Mouse (Mus musculus) neural tube, embryonic 12.5 days (tissue): ENCODE results near the gene Tmem217. TPM values are rescaled to one million over a fixed set of nuclear protein-coding genes. Genes with fewer than 3 reads are reported as not detected.
A peak's percentile ranks its signal among the peaks of the same experiment; 100 is the strongest.

Experiments used
- ATAC-seq: fragments of 200-750 bp; cut with Nextera tagmentation; 2 replicates; pipeline ENCODE4 v1.8.0; 2017; ENCODE audit warnings: low read depth, mild to moderate bottlenecking, moderate TSS enrichment, moderate library complexity; ENCODE audit not compliant: low FRiP score
- H3K27ac ChIP-seq: fragments of 300-500 bp; sonication (generic); 2 replicates; pipeline ENCODE4 v1.5.1; 2016
- H3K27me3 ChIP-seq: fragments of 300-500 bp; sonication (generic); replicated peaks from 2 replicates; pipeline ENCODE4 v1.6.1; 2016; ENCODE audit warnings: mild to moderate bottlenecking
- H3K36me3 ChIP-seq: fragments of 300-500 bp; sonication (generic); 2 replicates; pipeline ENCODE4 v1.6.1; 2016; ENCODE audit warnings: mild to moderate bottlenecking
- H3K4me1 ChIP-seq: fragments of 300-500 bp; sonication (generic); 2 replicates; pipeline ENCODE4 v1.6.1; 2016
- H3K4me2 ChIP-seq: fragments of 300-500 bp; sonication (generic); replicated peaks from 2 replicates; pipeline ENCODE4 v1.6.1; 2016; ENCODE audit warnings: mild to moderate bottlenecking
- H3K4me3 ChIP-seq: fragments of 300-500 bp; sonication (generic); 2 replicates; pipeline ENCODE4 v1.5.1; 2016
- H3K9ac ChIP-seq: fragments of 300-500 bp; sonication (generic); 2 replicates; pipeline ENCODE4 v1.6.1; 2016; ENCODE audit warnings: mild to moderate bottlenecking
- H3K9me3 ChIP-seq: fragments of 300-500 bp; sonication (generic); 2 replicates; pipeline ENCODE4 v1.6.1; 2016; ENCODE audit warnings: mild to moderate bottlenecking
- WGBS: fragments of 180-500 bp; shearing (Covaris S2); methylation state at CpG from one replicate; pipeline ENCODE4 v1.1.7; 2016; 5-methylcytosine and 5-hydroxymethylcytosine counted together
- polyA plus RNA-seq: library from polyadenylated mRNA; unstranded; fragments of >200 nt; fragmentation: Nextera tagmentation; extraction: Ambion mirVana; gene quantifications from 2 replicates; pipeline ENCODE4 v1.2.1, GENCODE M21; 2016

Gene Tmem217
- polyA plus RNA-seq, 1 experiment from 2014 or later, result 1.2 TPM

DNA sequence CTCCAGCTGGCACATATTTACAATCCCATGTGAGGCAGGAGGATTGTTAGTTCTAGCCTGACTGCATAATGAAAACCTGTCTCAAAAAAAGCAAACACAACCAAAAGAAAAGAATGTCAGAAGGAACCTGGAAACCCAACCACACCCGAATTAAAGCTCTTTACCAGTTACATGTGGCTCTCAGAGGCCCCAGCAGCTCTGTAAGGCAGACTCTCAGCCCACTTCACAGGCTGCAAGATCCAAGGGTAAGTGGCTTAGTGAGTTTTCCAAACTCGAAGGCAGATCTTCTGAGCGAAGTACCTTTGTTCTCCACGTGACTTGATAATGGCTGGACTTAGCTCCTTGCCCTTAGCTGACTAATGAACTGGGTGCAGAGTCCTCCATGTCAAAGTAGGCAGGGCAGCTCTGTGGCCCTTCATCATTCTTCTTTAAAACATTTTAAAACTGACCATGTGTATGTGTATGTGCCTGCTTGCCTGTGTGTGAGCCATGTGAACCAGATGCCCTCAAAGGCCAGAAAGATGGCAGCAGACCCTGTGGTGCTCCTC lies 27.5 kb upstream of the Tmem217 start:
- H3K27me3 ChIP-seq, result no peaks in the 10 kb centered on the region
- no peaks in the 10 kb centered on the region for H3K9me3 ChIP-seq
- H3K4me1 ChIP-seq, result no peaks in the 10 kb centered on the region
- no peak overlapping the region for H3K27ac ChIP-seq
- no peak overlapping the region for H3K4me2 ChIP-seq
- ATAC-seq, result no peak
- no peak overlapping the region for H3K9ac ChIP-seq
- no peak overlapping the region for H3K4me3 ChIP-seq
- H3K36me3 ChIP-seq, result peaks cover 78% of the 10 kb centered on the region
- WGBS, result 92% methylated on average over 4 of the region's 4 CpGs

DNA sequence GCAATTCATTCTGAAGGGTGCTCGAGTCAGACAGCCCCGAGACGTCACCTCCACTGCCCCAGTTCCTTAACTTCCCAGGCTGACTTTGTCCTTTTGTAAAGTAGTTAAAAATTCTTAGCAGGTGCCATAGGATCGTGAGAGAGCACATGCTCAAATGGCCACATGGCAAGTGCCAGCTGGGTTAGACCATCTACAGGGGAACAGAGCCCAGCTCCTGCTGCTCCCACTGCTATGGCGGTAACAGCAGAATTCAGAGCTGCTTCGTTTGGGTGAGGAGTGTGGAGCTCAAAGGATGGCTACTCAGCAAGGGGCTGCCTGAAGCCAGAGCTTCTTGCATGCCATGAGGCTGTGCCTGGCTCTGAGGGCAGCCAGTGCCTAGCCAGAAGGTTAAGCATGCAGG lies 17.6 kb upstream of the Tmem217 start:
- ATAC-seq, result no peak
- Histone ChIP-seq H3K4me1 (no peaks in the 10 kb centered on the region), H3K4me2 (no peak overlapping the region), H3K4me3 (no peak overlapping the region), H3K9ac (no peak overlapping the region), H3K27me3 (no peaks in the 10 kb centered on the region), H3K36me3 (peaks cover 64% of the 10 kb centered on the region), H3K9me3 (no peaks in the 10 kb centered on the region), H3K27ac (no peak overlapping the region)
- 89% methylated on average over 6 of the region's 6 CpGs for WGBS

DNA sequence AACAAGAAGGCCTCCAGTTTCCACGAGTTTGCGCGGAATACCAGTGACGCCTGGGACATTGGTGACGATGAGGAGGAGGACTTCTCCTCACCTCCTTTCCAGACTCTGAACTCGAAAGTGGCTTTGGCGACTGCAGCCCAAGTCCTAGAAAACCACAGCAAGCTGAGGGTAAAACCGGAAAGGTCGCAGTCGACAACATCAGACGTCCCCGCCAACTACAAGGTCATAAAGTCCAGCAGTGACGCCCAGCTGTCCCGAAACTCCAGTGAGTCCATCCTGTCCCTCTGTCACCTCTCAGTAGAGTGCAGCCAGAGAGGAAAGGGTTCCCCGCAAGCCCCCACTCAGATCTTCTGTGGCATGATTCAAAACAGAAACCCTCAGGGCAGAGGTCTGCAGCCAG lies 16.2 kb upstream of the Tmem217 start:
- H3K27ac ChIP-seq, result no peak overlapping the region
- H3K4me3 ChIP-seq, result no peak overlapping the region
- no peak for ATAC-seq
- no peaks in the 10 kb centered on the region for H3K9me3 ChIP-seq
- no peak overlapping the region for H3K4me2 ChIP-seq
- 94% methylated on average over 15 of the region's 15 CpGs for WGBS
- peaks cover 65% of the 10 kb centered on the region for H3K36me3 ChIP-seq
- no peaks in the 10 kb centered on the region for H3K4me1 ChIP-seq
- no peak overlapping the region for H3K9ac ChIP-seq
- no peaks in the 10 kb centered on the region for H3K27me3 ChIP-seq

DNA sequence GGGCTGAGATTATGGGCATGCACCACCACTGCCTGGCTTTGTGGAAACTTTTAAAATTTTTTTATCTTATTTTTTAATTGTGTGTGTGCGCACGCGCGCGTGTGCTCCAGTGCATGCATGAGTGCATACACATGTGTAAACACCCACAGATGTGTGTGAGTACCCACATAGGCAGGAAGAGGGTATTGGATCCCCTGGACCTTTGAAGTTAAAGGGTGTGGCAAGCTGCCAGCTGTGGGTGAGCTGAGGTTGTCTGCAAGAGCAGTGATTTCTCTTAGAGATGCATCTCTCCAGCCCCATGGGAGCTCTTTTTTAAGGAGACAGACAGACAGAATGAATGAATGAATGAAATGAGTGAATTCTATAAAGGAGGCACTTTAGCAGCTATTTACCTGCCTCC lies 13.3 kb upstream of the Tmem217 start:
- Histone ChIP-seq H3K9ac (no peak overlapping the region), H3K4me2 (no peak overlapping the region), H3K9me3 (no peaks in the 10 kb centered on the region), H3K4me3 (no peak overlapping the region), H3K27me3 (no peaks in the 10 kb centered on the region), H3K27ac (no peak overlapping the region), H3K36me3 (peaks cover 36% of the 10 kb centered on the region), H3K4me1 (no peaks in the 10 kb centered on the region)
- WGBS, result 95% methylated on average over 5 of the region's 5 CpGs
- ATAC-seq, result no peak

DNA sequence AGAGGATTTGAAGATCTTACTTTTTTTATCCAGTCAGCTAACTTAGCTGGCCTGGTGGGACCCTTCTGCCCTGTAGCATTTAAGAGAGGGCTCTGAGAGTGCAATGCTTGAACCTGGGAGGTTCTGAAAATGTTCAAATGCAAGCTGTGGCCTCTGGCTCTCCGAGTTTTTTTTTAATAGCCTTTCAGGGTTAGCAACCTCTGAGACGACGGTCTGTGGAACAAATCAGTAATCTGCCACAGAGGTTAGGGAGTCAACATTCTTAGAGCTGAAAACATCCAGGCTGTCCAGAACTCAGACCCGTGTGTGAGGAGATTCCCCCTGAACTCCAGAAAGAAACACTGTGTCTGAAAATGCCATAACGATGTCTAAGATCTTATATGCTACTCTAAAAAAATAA lies 6.3 kb upstream of the Tmem217 start:
- Histone ChIP-seq H3K27ac (no peak overlapping the region), H3K9me3 (no peaks in the 10 kb centered on the region), H3K4me3 (no peak overlapping the region), H3K36me3 (peaks cover 10% of the 10 kb centered on the region), H3K27me3 (no peaks in the 10 kb centered on the region), H3K9ac (no peak overlapping the region), H3K4me1 (peaks cover 5% of the 10 kb centered on the region; the same call in 1 of the 2 replicates), H3K4me2 (no peak overlapping the region)
- no peak for ATAC-seq
- 77% methylated on average over 5 of the region's 5 CpGs for WGBS

DNA sequence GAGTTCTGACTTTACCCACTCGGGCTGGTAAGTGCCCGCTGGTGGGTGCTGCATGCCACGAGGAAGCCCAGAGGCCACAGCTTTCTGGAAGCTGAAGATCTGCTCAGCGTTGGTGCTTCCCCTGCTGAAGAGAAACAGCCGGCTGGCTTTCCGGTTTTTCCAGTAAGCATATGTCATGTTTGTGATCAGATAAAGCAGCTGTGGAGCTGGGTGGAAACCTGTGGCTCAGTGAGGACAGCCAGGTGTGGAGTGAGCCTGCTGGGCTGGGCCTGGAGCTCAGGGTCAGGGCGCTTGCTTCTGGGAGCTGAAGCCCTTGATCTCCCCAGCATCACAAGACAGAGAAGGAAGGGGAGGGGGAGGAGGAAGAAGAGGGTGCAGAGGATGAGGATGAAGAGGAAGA lies 4.7 kb upstream of the Tmem217 start:
- WGBS, result 89% methylated on average over 7 of the region's 7 CpGs
- ATAC-seq, result no peak
- Histone ChIP-seq H3K4me2 (no peak overlapping the region), H3K9ac (no peak overlapping the region), H3K4me3 (no peak overlapping the region), H3K27me3 (no peaks in the 10 kb centered on the region), H3K9me3 (no peaks in the 10 kb centered on the region), H3K27ac (no peak overlapping the region), H3K4me1 (peaks cover 5% of the 10 kb centered on the region; the same call in 1 of the 2 replicates), H3K36me3 (peaks cover 10% of the 10 kb centered on the region)

DNA sequence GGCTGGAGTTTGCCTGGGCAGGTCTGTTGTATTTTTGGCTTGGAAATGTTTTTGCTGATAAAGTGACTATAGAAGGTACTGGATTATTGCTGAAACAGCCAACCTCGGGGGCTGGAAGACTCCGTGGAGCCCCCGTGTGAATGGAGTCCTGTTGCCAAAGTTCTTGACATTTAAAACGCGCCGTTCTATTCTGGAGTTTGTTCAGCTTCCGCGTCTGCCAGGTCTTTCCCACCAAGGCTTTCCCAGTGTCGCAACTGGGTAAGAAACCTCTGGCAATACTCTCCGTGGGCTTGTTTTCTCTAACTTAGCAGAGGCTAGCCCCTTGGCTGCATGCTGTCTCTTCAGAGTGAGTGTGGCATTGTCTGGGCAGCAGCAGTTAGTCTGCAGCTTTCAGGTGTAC lies 4.3 kb upstream of the Tmem217 start:
- no peak overlapping the region for H3K9ac ChIP-seq
- peaks cover 5% of the 10 kb centered on the region; the same call in 1 of the 2 replicates for H3K4me1 ChIP-seq
- ATAC-seq, result no peak
- H3K36me3 ChIP-seq, result peaks cover 10% of the 10 kb centered on the region
- no peaks in the 10 kb centered on the region for H3K9me3 ChIP-seq
- WGBS, result 93% methylated on average over 10 of the region's 10 CpGs
- H3K4me3 ChIP-seq, result no peak overlapping the region
- H3K27me3 ChIP-seq, result no peaks in the 10 kb centered on the region
- no peak overlapping the region for H3K27ac ChIP-seq
- H3K4me2 ChIP-seq, result no peak overlapping the region

DNA sequence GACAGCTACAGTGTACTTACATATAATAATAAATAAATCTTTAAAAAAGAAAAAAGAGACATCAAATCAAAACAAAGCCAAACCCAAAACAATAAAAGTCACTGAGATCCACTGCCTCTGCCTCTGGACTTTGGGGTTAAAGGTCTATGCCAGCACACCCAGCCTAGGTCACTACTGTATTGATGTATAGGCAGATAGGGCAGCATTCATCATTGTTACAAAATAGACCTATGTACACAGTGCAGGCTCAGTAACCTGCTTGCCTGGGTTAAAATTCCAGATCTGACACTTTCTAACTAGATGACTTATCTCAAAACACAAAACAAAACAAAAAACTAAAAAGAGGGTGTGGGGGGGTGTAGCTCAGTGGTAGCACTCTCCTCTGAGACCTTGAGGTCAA lies 2.0 kb upstream of the Tmem217 start:
- ATAC-seq, result no peak
- H3K27ac ChIP-seq, result no peak overlapping the region
- H3K4me2 ChIP-seq, result no peak overlapping the region
- peaks cover 3% of the 10 kb centered on the region; the same call in 1 of the 2 replicates for H3K36me3 ChIP-seq
- no peaks in the 10 kb centered on the region for H3K27me3 ChIP-seq
- H3K4me3 ChIP-seq, result no peak overlapping the region
- no peaks in the 10 kb centered on the region for H3K9me3 ChIP-seq
- peaks cover 19% of the 10 kb centered on the region for H3K4me1 ChIP-seq
- no peak overlapping the region for H3K9ac ChIP-seq

DNA sequence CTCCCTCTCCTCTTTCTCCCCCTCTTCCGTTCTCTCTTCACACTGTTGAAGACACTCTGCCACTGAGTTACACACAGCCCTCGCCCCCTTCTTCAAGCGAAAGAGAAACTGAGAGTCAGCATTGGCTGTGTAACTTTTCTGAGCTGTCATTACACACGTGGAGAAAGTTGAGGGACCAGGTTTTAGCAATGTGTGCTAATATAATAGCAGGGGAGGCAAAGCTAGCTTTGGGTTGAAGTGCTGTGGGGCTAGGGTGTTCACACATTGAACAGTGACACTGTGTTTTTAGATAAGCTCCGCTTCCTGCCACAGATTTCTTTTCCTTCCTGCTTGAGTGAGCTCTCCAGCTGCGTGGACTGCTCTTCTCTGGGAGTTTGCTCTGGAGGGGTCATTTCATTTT lies 1.2 kb downstream of the Tmem217 start:
- Histone ChIP-seq H3K9me3 (no peaks in the 10 kb centered on the region), H3K27me3 (no peaks in the 10 kb centered on the region), H3K27ac (no peak overlapping the region), H3K4me3 (no peak overlapping the region), H3K36me3 (no peaks in the 10 kb centered on the region), H3K4me1 (peaks cover 14% of the 10 kb centered on the region), H3K9ac (no peak overlapping the region), H3K4me2 (peak overlapping the region; percentile 99)
- WGBS, result 67% methylated on average over 6 of the region's 6 CpGs
- ATAC-seq, result no peak

DNA sequence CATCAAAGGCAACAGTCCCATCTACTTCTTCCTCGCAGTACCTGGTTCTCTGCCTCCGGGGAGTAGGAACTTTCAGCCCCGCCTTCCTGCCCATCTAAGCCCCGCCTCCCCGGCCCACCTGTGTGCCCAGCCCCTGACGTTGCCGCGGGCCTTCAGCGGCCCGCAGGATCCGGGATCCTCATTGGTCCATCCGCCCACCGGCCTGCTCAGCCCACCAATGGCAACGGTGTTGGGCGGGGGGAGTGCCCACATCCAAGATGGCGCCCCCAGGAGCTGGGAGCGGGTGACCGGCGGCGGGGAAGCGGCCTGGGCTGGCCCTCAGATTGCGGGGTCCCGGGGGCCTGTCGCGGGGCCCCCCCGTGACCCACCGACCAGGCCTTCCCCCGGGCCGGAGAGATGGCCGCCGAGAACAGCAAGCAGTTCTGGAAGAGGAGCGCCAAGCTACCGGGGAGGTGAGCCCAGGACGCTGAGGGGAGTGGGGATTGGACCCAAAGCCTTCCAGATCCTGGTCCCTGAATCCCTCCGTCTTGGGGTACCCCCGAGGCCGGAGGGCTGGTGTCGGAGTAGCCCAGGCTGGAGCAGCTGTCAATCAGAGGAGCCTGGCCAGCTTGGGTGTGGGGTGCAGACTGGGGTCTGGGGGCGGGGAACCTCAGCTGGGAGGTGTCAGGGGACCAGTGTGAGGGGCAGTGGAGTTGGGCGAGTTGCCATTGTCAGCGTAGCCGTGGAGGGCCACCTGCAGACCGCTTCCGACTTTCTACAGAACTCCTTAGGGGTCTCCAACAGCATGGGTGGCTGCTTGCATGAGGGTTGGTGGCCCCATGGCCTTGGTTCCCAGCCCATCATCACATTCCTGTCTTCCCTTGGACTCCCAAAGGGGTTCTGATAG lies 2.4 kb downstream of the Tmem217 start, which contains the start of the genes Gm17657 and Tbc1d22b:
Gene Gm17657, minus strand, starts transcription at position 96 of the 886 bp plus-strand sequence.
Gene Tbc1d22b, plus strand, starts transcription at position 243 of the 886 bp plus-strand sequence.
- Histone ChIP-seq H3K9ac (peak within 1 kb of the TSS; percentile 89), H3K27ac (no peak within 1 kb of the TSS), H3K4me1 (peaks cover 14% of the 10 kb centered on the region), H3K36me3 (no peaks in the 10 kb centered on the region), H3K4me3 (peak within 1 kb of the TSS; percentile 93), H3K9me3 (no peaks in the 10 kb centered on the region), H3K4me2 (peak within 1 kb of the TSS; percentile 99), H3K27me3 (no peaks in the 10 kb centered on the region)
- peak; percentile 97 for ATAC-seq
- under 1% methylated on average over 44 of the region's 44 CpGs for WGBS

DNA sequence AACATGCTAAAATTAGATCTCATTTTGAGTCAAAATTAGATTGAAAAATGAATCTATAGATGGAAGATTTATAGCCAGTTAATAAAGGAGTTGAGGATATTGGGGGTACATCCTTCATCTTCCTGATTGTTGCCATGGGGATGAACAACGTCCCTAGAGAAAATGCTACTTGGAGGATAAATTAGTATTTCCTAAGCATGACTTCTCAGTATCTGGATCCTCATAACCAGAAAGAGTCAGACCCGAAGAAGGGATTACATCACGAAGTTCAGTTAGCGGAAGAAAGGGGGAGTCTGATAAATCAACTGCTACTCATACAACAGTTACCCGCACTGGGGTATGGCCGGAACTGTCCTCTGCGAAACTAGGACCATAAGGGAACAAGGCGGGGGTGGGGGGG lies 3.2 kb downstream of the Tmem217 start:
- peak overlapping the region; percentile 99 for H3K4me2 ChIP-seq
- ATAC-seq, result peak; percentile 3; the same call in 1 of the 2 replicates

DNA sequence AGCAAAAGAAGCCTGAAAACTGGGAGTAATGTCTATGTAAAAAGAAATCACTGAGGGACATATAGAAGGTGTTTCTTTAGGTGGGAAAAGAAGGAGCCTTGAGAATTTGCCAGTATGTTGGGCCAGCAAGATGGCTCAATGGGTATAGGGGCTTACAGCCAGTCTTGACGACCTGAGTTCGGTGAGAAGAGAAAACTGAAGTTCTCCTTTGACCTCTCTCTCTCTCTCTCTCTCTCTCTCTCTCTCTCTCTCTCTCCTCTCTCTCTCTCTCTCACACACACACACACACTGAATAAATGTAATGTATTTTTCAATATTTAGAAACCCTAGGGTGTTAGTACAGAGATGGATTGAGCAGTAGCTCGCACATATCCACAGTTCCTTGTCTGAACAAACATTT lies 3.7 kb downstream of the Tmem217 start:
- ATAC-seq, result no peak
- Histone ChIP-seq H3K4me1 (peaks cover 14% of the 10 kb centered on the region), H3K4me3 (no peak overlapping the region), H3K27me3 (no peaks in the 10 kb centered on the region), H3K9me3 (no peaks in the 10 kb centered on the region), H3K36me3 (no peaks in the 10 kb centered on the region), H3K27ac (no peak overlapping the region), H3K4me2 (no peak overlapping the region), H3K9ac (no peak overlapping the region)
- 60% methylated on average over 3 of the region's 3 CpGs for WGBS

More for the DNA sequence above, 3.2 kb downstream of the Tmem217 start:
- WGBS, result 58% methylated on average over 8 of the region's 8 CpGs
- Histone ChIP-seq H3K27me3 (no peaks in the 10 kb centered on the region), H3K9ac (no peak overlapping the region), H3K36me3 (no peaks in the 10 kb centered on the region), H3K4me1 (peaks cover 14% of the 10 kb centered on the region), H3K9me3 (no peaks in the 10 kb centered on the region), H3K4me3 (no peak overlapping the region), H3K27ac (no peak overlapping the region)
